Mouse (Mus musculus) E14TG2a.4 (cell line): ENCODE results near the gene Bpgm.

Experiments
- CTCF ChIP-seq: conservative IDR thresholded peaks from 2 replicates; pipeline ENCODE4 v1.5.1; 2014; ENCODE audit warnings: low read length
- NANOG ChIP-seq: IDR thresholded peaks from 2 replicates; pipeline ENCODE4 v1.6.1; 2014; ENCODE audit warnings: borderline replicate concordance, low read length, mixed read lengths
- POU5F1 ChIP-seq: IDR thresholded peaks from 2 replicates; pipeline ENCODE4 v1.6.1; 2014; ENCODE audit warnings: low read length, borderline replicate concordance

DNA sequence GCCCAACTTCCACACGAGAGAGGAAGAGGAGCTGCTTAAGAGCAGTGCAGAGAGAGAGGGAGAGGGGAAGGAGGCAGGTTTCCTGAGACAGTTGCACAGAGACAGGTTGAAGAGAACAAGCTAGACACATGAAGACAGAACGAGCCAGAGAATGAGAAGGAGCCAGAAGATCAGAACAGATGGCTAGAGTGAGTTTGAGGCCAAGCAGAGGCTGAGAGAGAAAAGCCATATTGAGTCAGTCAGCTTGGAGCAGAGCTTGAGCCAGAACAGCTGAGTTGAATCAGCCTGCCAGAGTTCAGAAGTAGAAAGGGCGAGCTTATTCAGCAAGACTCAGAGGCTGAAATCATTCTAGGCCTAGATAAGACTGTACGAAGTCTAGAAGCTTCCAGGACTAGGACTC, 6.8 kb downstream of the Bpgm start:
- TF ChIP-seq NANOG = no peak
- no peak for TF ChIP-seq CTCF
- no peak for TF ChIP-seq POU5F1
